Mouse (Mus musculus) MEL (cell line): ENCODE data around the gene Olfr656.

Experiments
- CTCF ChIP-seq, 3 experiments: IDR thresholded peaks in 2 of 3; conservative IDR thresholded peaks in 1 of 3; 2 replicates each; pipeline ENCODE4 v1.5.1; 2011 to 2012; ENCODE audit warnings: low read length in 3 of 3, low read depth in 2 of 3, mild to moderate bottlenecking in 2 of 3, improper control_type of control experiment in 1 of 3, inconsistent platforms in 1 of 3, mixed read lengths in 1 of 3, moderate library complexity in 1 of 3; ENCODE audit not compliant: control insufficient read depth in 1 of 3, insufficient read depth in 1 of 3, poor library complexity in 1 of 3, severe bottlenecking in 1 of 3
- E2F4 ChIP-seq: IDR thresholded peaks from 2 replicates; pipeline ENCODE4 v1.6.1; 2011; ENCODE audit warnings: low read depth, low read length, improper control_type of control experiment, borderline replicate concordance
- GATA1 ChIP-seq: IDR thresholded peaks from 2 replicates; pipeline ENCODE4 v1.6.1; 2011; ENCODE audit warnings: low read depth, low read length, improper control_type of control experiment
- RCOR1 ChIP-seq: IDR thresholded peaks from 2 replicates; pipeline ENCODE4 v1.6.1; 2012; ENCODE audit warnings: low read depth, mild to moderate bottlenecking, inconsistent platforms, low read length, improper control_type of control experiment

DNA sequence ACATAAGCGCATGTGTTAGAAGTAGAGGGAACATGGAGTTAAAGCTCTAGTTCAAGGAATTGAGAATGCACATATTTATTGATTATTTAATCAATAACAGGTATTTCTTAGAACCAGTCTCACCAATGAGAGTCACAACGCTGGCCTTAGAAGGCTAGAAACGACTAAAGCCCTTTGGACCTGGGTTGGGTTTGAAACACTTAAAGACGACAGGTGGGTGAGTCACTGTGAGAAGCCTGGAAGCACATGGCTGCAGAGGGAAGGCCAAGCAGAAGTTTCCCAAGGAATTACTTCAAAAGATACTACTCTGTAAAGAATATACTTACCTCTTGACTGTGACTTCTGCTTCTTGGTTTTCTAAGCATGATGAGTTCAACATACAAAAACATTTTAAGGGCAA lies 32.9 kb upstream of the Olfr656 start:
- TF ChIP-seq GATA1 (no peak), CTCF (IDR thresholded peaks at IDR 0.05 in 2 of 3, conservative IDR thresholded peaks at IDR 0.05 in 1 of 3; ENCODE audit: control insufficient read depth in 1 of 3, insufficient read depth in 1 of 3, low read depth in 2 of 3, low read length in 3 of 3, poor library complexity in 1 of 3, severe bottlenecking in 1 of 3) (no peak), E2F4 (no peak), RCOR1 (no peak)
